Mouse (Mus musculus) heart, postnatal 0 days (tissue): ENCODE results near the gene Twsg1.

Experiments used
- CTCF ChIP-seq: IDR thresholded peaks from 2 replicates; pipeline ENCODE4 v1.5.1; 2016; ENCODE audit warnings: antibody characterized with exemption, control low read depth, low read depth
- EP300 ChIP-seq: IDR thresholded peaks from 2 replicates; pipeline ENCODE4 v1.6.1; 2016; ENCODE audit warnings: antibody characterized with exemption, low read depth

DNA sequence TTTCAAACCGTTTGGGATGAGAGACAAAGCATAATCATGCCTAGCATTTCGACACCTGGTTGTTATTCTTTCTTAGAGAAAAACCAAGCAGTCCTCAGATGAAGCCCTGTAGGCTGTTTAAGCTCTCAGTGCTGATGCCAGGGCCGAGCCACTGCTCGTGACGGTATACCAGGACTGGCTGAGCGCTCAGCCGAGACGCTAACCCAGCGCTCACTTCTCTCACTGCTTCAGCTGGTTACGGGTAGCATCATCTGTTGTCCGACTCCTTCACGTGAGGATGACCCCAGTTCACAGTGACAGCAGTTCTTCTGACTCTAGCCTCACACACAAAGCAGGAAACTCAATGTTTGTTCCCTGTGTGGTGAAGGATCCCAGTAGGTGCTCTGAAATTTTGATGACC, 10.8 kb downstream of the Twsg1 start:
- TF ChIP-seq CTCF (no peak), EP300 (no peak)
